Mouse (Mus musculus) mesoderm, embryonic 11.5 days (tissue): ENCODE data around the gene Mup8.
"Not testable (repeated sequence)": the region's sequence is repeated elsewhere in the genome, so short reads cannot be mapped to it uniquely, and the experiment has no call there.

ENCODE experiments used
- DNase-seq: peaks from one replicate; pipeline ENCODE4 v3.0.0-alpha.2; 2012; ENCODE audit warnings: low read depth, low spot score

Mup8 gene

DNA sequence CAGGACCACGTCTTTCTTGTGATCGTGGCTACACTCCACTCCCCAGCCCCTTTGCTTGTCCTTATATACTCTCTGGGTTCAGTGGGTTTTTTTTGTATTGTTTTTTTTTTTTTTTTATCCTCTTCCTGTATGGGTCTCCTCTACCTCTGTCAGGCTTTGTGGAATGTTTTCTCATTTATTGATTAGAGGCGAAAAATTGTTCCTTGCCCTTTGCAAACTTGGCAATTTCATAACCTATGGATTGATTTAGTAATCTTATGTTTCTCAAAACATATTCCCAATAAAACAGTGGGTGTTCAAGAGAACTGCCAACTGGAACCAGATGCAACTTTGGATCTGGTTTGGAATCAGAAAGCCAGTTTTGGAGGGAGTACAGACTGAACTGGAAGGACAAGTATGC, at the start of gene Mup8:
Gene Mup8 (minus strand): TSS at position 101 of the 400 bp plus-strand sequence.
- DNase-seq: not testable (repeated sequence)

DNA sequence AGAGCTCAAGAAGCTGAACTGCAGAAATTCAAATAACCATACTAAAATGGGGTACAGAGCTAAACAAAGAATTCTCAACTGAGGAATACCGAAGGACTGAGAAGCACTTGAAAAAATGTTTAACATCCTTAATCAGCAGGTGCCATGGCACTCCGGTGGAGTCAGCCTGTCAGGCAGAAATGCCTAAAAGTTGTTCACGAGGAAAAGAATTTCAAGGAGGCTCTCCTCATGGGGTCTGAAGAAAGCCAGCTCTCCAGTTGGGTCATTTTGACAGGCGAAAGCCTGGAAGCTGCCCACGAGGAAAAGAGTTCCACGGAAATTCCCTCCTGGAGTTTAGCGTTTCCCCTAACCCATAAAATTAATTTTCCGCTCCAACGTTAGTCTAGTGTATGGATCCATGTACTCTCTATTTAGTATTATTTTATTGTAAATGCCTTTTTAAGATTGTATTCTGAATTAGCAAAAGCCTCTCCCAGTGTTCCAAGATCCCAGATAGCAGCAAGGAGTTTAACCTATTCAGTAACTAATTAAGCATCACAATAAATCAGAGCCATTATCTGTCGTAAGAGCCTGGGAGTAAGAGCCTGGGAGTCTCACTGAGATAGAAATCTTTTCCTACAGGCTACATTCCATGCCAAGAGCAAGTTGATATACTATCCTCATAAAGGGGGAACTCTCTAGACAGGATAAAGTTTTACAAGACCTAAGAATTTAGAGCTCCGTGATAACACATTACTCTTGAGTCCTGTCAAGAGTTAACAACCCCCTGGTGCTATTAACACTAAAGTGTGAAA, 43.8 kb upstream of the Mup8 start:
- not testable (repeated sequence) for DNase-seq

- not testable (repeated sequence) for DNase-seq
These were observed 40.3 kb upstream of the Mup8 start for GRCm38 (mm10) chr4:60262706-60263105.
